Mouse (Mus musculus): ENCODE data around the gene Cela3a. TPM values are rescaled to one million over a fixed set of nuclear protein-coding genes. Genes with fewer than 3 reads are reported as not detected.

The Cela3a gene
- not detected in 2 replicates for polyA plus RNA-seq (2012)

GRCm38 (mm10) chr4:137409691-137410090 is at the start of gene Cela3a:
Gene Cela3a (minus strand): TSS chr4:137409791.
- TF ChIP-seq GATA1 (IDR thresholded peaks at IDR 0.05; ENCODE audit: low read length), result no peak

GRCm38 (mm10) chr4:137458861-137459260 is 49.3 kb upstream of the Cela3a start:
- no peak for TF ChIP-seq GATA1 (IDR thresholded peaks at IDR 0.05; ENCODE audit: low read length)

GRCm38 (mm10) chr4:137458310-137458709 is 48.7 kb upstream of the Cela3a start:
- no peak for TF ChIP-seq GATA1 (IDR thresholded peaks at IDR 0.05; ENCODE audit: low read length)

GRCm38 (mm10) chr4:137457292-137457691 is 47.7 kb upstream of the Cela3a start:
- no peak for TF ChIP-seq GATA1 (IDR thresholded peaks at IDR 0.05; ENCODE audit: low read length)

GRCm38 (mm10) chr4:137456581-137456980 is 47.0 kb upstream of the Cela3a start:
- TF ChIP-seq GATA1 (IDR thresholded peaks at IDR 0.05; ENCODE audit: low read length), result no peak

GRCm38 (mm10) chr4:137454582-137454981 is 45.0 kb upstream of the Cela3a start:
- TF ChIP-seq GATA1 (IDR thresholded peaks at IDR 0.05; ENCODE audit: low read length), result no peak

GRCm38 (mm10) chr4:137453234-137453767 is 43.7 kb upstream of the Cela3a start, which contains the start of gene 1700013G24Rik:
Gene 1700013G24Rik (plus strand): TSS chr4:137453284.
- TF ChIP-seq GATA1 (IDR thresholded peaks at IDR 0.05; ENCODE audit: low read length), result no peak

GRCm38 (mm10) chr4:137452190-137452589 is 42.6 kb upstream of the Cela3a start:
- TF ChIP-seq GATA1 (IDR thresholded peaks at IDR 0.05; ENCODE audit: low read length), result no peak

GRCm38 (mm10) chr4:137449715-137450114 is 40.1 kb upstream of the Cela3a start:
- TF ChIP-seq GATA1 (IDR thresholded peaks at IDR 0.05; ENCODE audit: low read length), result no peak

- TF ChIP-seq GATA1 (IDR thresholded peaks at IDR 0.05; ENCODE audit: low read length), result no peak
Measured at GRCm38 (mm10) chr4:137449132-137449531, 39.5 kb upstream of the Cela3a start.

GRCm38 (mm10) chr4:137448641-137449040 is 39.0 kb upstream of the Cela3a start:
- no peak for TF ChIP-seq GATA1 (IDR thresholded peaks at IDR 0.05; ENCODE audit: low read length)

GRCm38 (mm10) chr4:137448197-137448596 is 38.6 kb upstream of the Cela3a start:
- TF ChIP-seq GATA1 (IDR thresholded peaks at IDR 0.05; ENCODE audit: low read length), result no peak

- TF ChIP-seq GATA1 (IDR thresholded peaks at IDR 0.05; ENCODE audit: low read length), result no peak
Measured at GRCm38 (mm10) chr4:137447363-137448196, 38.0 kb upstream of the Cela3a start.

GRCm38 (mm10) chr4:137445881-137446280 is 36.3 kb upstream of the Cela3a start:
- TF ChIP-seq GATA1 (IDR thresholded peaks at IDR 0.05; ENCODE audit: low read length), result no peak

GRCm38 (mm10) chr4:137443625-137444024 is 34.0 kb upstream of the Cela3a start:
- TF ChIP-seq GATA1 (IDR thresholded peaks at IDR 0.05; ENCODE audit: low read length), result no peak

GRCm38 (mm10) chr4:137441332-137441731 is 31.7 kb upstream of the Cela3a start:
- TF ChIP-seq GATA1 (IDR thresholded peaks at IDR 0.05; ENCODE audit: low read length), result no peak

- TF ChIP-seq GATA1 (IDR thresholded peaks at IDR 0.05; ENCODE audit: low read length), result no peak
Measured at GRCm38 (mm10) chr4:137438842-137439241, 29.3 kb upstream of the Cela3a start.

All from G1E-ER4 (cell line).